Mouse (Mus musculus) CH12.LX (cell line): Measurements from ENCODE around the gene Jarid2. TPM values are rescaled to one million over a fixed set of nuclear protein-coding genes. Genes with fewer than 3 reads are reported as not detected.
"Not testable (repeated sequence)": the region's sequence is repeated elsewhere in the genome, so short reads cannot be mapped to it uniquely, and the experiment has no call there.

Experiments
- DNase-seq: peaks from one replicate; pipeline ENCODE4 v3.0.0-alpha.2; 2013; ENCODE audit errors: extremely low read depth
- H3K27ac ChIP-seq: 2 replicates; pipeline ENCODE4 v1.5.1; 2012; ENCODE audit warnings: low read depth, mild to moderate bottlenecking, control low read depth, moderate library complexity; ENCODE audit not compliant: insufficient read depth
- H3K27me3 ChIP-seq: replicated peaks from 2 replicates; pipeline ENCODE3; 2012; ENCODE audit warnings: inconsistent platforms
- H3K36me3 ChIP-seq, 2 experiments: replicated peaks in 1 of 2; 2 replicates each; pipeline versions ENCODE3 to v1.6.1; 2012; ENCODE audit warnings: inconsistent platforms in 1 of 2, low read length in 1 of 2, mild to moderate bottlenecking in 1 of 2, mixed read lengths in 1 of 2, moderate library complexity in 1 of 2; ENCODE audit not compliant: control insufficient read depth in 1 of 2, insufficient read depth in 1 of 2
- H3K4me1 ChIP-seq, 2 experiments: 2 replicates each; pipeline ENCODE4 v1.6.1; 2012; ENCODE audit warnings: inconsistent platforms in 1 of 2, moderate library complexity in 1 of 2; ENCODE audit not compliant: insufficient read depth in 2 of 2, control insufficient read depth in 1 of 2
- H3K4me2 ChIP-seq: 2 replicates; pipeline ENCODE4 v1.6.1; 2012; ENCODE audit warnings: low read depth, mild to moderate bottlenecking, control low read depth; ENCODE audit not compliant: poor library complexity, insufficient read depth, severe bottlenecking
- H3K4me3 ChIP-seq, 3 experiments: fragments of 150-350 bp in 1 of 3; sonication (generic) in 1 of 3; replicated peaks in 1 of 3; 2 replicates each; pipeline versions ENCODE3 to v1.5.1; 2011 to 2012; ENCODE audit warnings: low read depth in 2 of 3, low read length in 2 of 3, mild to moderate bottlenecking in 2 of 3, moderate library complexity in 2 of 3, control low read depth in 1 of 3, improper control_type of control experiment in 1 of 3, inconsistent platforms in 1 of 3, mixed read lengths in 1 of 3; ENCODE audit not compliant: poor library complexity in 1 of 3
- H3K79me2 ChIP-seq: replicated peaks from 2 replicates; pipeline ENCODE4 v1.6.1; 2012; ENCODE audit warnings: mild to moderate bottlenecking, moderate library complexity; ENCODE audit not compliant: control insufficient read depth, poor library complexity, insufficient read depth, severe bottlenecking; ENCODE audit errors: extremely low read depth
- H3K9ac ChIP-seq: 2 replicates; pipeline ENCODE4 v1.6.1; 2012; ENCODE audit warnings: low read depth, mild to moderate bottlenecking, control low read depth, moderate library complexity; ENCODE audit not compliant: insufficient read depth
- H3K9me3 ChIP-seq: replicated peaks from 2 replicates; pipeline ENCODE3; 2012; ENCODE audit warnings: low read length, inconsistent platforms, mixed read lengths
- CHD2 ChIP-seq: IDR thresholded peaks from 2 replicates; pipeline ENCODE4 v1.6.1; 2011; ENCODE audit warnings: low read length, improper control_type of control experiment
- E2F4 ChIP-seq: IDR thresholded peaks from 2 replicates; pipeline ENCODE4 v1.6.1; 2011; ENCODE audit warnings: low read depth, low read length, improper control_type of control experiment; ENCODE audit not compliant: insufficient replicate concordance
- JUND ChIP-seq: conservative IDR thresholded peaks from 2 replicates; pipeline ENCODE4 v1.6.1; 2011; ENCODE audit warnings: low read depth, low read length, improper control_type of control experiment
- MAZ ChIP-seq: IDR thresholded peaks from 2 replicates; pipeline ENCODE4 v1.6.1; 2012; ENCODE audit warnings: low read depth, mild to moderate bottlenecking, inconsistent platforms, low read length, improper control_type of control experiment, moderate library complexity
- MEF2A ChIP-seq: IDR thresholded peaks from 2 replicates; pipeline ENCODE4 v1.6.1; 2014; ENCODE audit warnings: low read depth, mild to moderate bottlenecking, inconsistent platforms, low read length, improper control_type of control experiment, borderline replicate concordance
- MXI1 ChIP-seq: IDR thresholded peaks from 2 replicates; pipeline ENCODE4 v1.6.1; 2011; ENCODE audit warnings: mild to moderate bottlenecking, low read depth, low read length, improper control_type of control experiment
- NRF1 ChIP-seq: IDR thresholded peaks from 2 replicates; pipeline ENCODE4 v1.6.1; 2014; ENCODE audit warnings: low read depth, mild to moderate bottlenecking, inconsistent platforms, low read length, improper control_type of control experiment, moderate library complexity
- POLR2A ChIP-seq: IDR thresholded peaks from 2 replicates; pipeline ENCODE4 v1.6.1; 2011; ENCODE audit warnings: low read depth, mild to moderate bottlenecking, improper control_type of control experiment, low read length
- POLR2AphosphoS2 ChIP-seq: IDR thresholded peaks from 2 replicates; pipeline ENCODE4 v1.6.1; 2011; ENCODE audit warnings: low read depth, low read length, improper control_type of control experiment
- SMC3 ChIP-seq: IDR thresholded peaks from 2 replicates; pipeline ENCODE4 v1.6.1; 2011; ENCODE audit warnings: low read depth, low read length, improper control_type of control experiment
- UBTF ChIP-seq: IDR thresholded peaks from 2 replicates; pipeline ENCODE4 v1.6.1; 2012; ENCODE audit warnings: low read depth, mild to moderate bottlenecking, inconsistent platforms, low read length, improper control_type of control experiment, moderate library complexity
- USF2 ChIP-seq: conservative IDR thresholded peaks from 2 replicates; pipeline ENCODE4 v1.6.1; 2011; ENCODE audit warnings: low read depth, low read length, improper control_type of control experiment
- dilution Hi-C: fragments of 300-500 bp; cut with MboI; formaldehyde crosslinking; loops from 2 replicates; pipeline ENCODE4 v1.14.3; 2020; ENCODE audit warnings: low sequenced_read_pairs; ENCODE audit not compliant: extremely low pct_unique_long_range_greater_than_20kb, extremely low pct_ligation_motif_present
- in situ Hi-C: fragments of 300-500 bp; cut with MboI; formaldehyde crosslinking; loops from 3 replicates; pipeline ENCODE4 v1.14.3; 2019; ENCODE audit warnings: low sequenced_read_pairs, low pct_ligation_motif_present, low pct_unique_long_range_greater_than_20kb, mixed read lengths
- polyA plus RNA-seq: library from polyadenylated mRNA; unstranded; fragments of >175 nt; gene quantifications from 2 replicates; pipeline ENCODE4 v1.2.1, GENCODE M21; 2012; ENCODE audit warnings: low read depth; ENCODE audit not compliant: insufficient read length
- total RNA-seq, 2 experiments: library from RNA; depleted of rRNA; stranded (reverse); fragments of 300-350 nt in 1 of 2; fragments of >200 nt in 1 of 2; gene quantifications; 2 replicates each; pipeline ENCODE4 v1.2.3; 2012 to 2014

Jarid2 gene
- total and polyA plus RNA-seq, 3 experiments = 4.5 to 10.9 (median 7.8) TPM

DNA sequence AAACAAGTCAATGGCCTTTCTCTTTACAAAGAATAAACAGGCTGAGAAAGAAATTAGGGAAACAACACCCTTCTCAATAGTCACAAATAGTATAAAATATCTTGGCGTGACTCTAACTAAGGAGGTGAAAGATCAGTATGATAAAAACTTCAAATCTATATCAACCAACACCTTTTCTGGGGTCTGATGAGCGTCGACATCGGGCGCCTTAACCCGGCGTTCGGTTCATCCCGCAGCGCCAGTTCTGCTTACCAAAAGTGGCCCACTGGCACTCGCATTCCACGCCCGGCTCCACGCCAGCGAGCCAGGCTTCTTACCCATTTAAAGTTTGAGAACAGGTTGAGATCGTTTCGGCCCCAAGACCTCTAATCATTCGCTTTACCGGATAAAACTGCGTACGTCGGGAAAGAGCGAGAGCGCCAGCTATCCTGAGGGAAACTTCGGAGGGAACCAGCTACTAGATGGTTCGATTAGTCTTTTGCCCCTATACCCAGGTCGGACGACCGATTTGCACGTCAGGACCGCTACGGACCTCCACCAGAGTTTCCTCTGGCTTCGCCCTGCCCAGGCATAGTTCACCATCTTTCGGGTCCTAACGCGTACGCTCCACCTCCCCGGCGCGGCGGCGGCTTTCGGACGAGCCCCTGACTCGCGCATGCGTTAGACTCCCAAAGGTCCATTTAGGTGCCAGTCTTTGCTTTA is 140.3 kb downstream of the Jarid2 start:
- dilution Hi-C loops, H3K79me2 ChIP-seq, H3K27me3 ChIP-seq, H3K4me2 ChIP-seq, in situ Hi-C loops, H3K27ac ChIP-seq, H3K9me3 ChIP-seq, H3K9ac ChIP-seq, H3K4me3 ChIP-seq: not testable (repeated sequence)
- DNase-seq = peak; percentile 99
- H3K36me3 ChIP-seq = peaks cover 0 to 15% of the 10 kb centered on the region in 2 experiments
- TF ChIP-seq UBTF = 0 out of 2 replicates have a peak, but pooled peaks have one; percentile 37
- peaks cover 0 to 14% of the 10 kb centered on the region in 2 experiments; a peak in 2 of 4 replicates for H3K4me1 ChIP-seq

DNA sequence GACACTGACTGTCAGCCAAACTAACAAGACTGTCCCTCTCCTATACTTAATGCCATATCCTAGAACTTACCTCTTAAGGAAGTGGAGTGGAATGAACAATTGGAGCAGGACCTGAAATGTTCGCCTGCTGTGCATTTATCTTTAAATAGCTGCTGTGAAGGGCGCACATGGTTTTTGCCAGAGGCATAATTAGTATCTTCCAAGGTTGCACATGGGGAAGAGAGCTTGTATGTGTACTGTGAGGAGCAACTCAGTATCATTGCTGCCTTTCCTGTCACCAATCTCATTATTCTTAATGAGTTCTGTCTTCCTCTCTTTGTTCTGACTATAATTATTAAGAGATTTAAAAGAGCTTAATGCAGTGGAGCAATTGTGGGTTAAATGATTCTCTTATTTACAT is 147.5 kb downstream of the Jarid2 start:
- Histone ChIP-seq H3K4me2 (no peak overlapping the region), H3K36me3 (peaks cover 0 to 35% of the 10 kb centered on the region in 2 experiments), H3K27me3 (no peaks in the 10 kb centered on the region), H3K4me3 (no peak overlapping the region), H3K9ac (no peak overlapping the region), H3K9me3 (no peaks in the 10 kb centered on the region), H3K4me1 (peaks cover 0 to 20% of the 10 kb centered on the region in 2 experiments; a peak in 2 of 4 replicates), H3K79me2 (no peaks in the 10 kb centered on the region)
- DNase-seq = no peak
- dilution Hi-C loops = no loop called here
- no peak for TF ChIP-seq MEF2A
- no peak for TF ChIP-seq POLR2A
- TF ChIP-seq, all 38 proteins: peak for 0
- no peak overlapping the region for H3K27ac ChIP-seq
- in situ Hi-C loops = no loop called here

DNA sequence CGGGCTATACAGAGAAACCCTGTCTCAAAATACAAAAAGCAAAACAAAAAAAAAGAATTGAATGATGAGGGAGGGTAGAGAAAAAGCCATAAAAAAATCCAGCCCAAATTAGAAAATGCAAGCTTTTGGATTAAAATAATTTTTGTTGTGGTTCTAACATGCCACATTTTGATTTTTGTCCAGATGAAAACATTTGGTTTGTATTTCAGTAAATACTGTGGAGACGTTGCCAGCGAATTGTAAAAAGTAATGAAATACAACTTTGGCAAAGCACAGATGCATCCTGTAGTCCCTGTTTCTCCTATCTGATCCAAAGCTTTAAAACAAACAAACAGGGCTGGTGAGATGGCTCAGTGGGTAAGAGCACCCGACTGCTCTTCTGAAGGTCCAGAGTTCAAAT is 151.7 kb downstream of the Jarid2 start:
- TF ChIP-seq NRF1 (no peak), SMC3 (no peak), MAZ (no peak), JUND (no peak), E2F4 (no peak), USF2 (no peak), MXI1 (no peak), CHD2 (no peak), POLR2AphosphoS2 (no peak), MEF2A (no peak)
- dilution Hi-C loops = no loop called here
- H3K4me1 ChIP-seq = peaks cover 0 to 10% of the 10 kb centered on the region in 2 experiments; a peak in 2 of 4 replicates

More for the DNA sequence above, 151.7 kb downstream of the Jarid2 start:
- no peak overlapping the region for H3K4me2 ChIP-seq
- no peaks in the 10 kb centered on the region for H3K79me2 ChIP-seq
- no peak for DNase-seq
- H3K9me3 ChIP-seq = no peaks in the 10 kb centered on the region
- no peak overlapping the region for H3K9ac ChIP-seq
- in situ Hi-C loops = no loop called here
- H3K4me3 ChIP-seq = no peak overlapping the region
- peaks cover 0 to 30% of the 10 kb centered on the region in 2 experiments for H3K36me3 ChIP-seq
- H3K27me3 ChIP-seq = no peaks in the 10 kb centered on the region
- no peak overlapping the region for H3K27ac ChIP-seq
